Mouse (Mus musculus): Measurements from ENCODE around the gene Prickle1. TPM values are rescaled to one million over a fixed set of nuclear protein-coding genes. Genes with fewer than 3 reads are reported as not detected.

Prickle1 gene
- polyA plus RNA-seq, 1 experiment = 5.9 TPM

GRCm38 (mm10) chr15:93510690-93511336 is 84.9 kb downstream of the Prickle1 start:
- Histone ChIP-seq H3K27ac (ENCODE audit: insufficient read depth, low read depth, low read length) (no peak overlapping the region), H3K4me3 (ENCODE audit: insufficient read depth, low read depth, low read length) (no peak overlapping the region), H3K27me3 (replicated peaks; ENCODE audit: control insufficient read depth, insufficient read depth, low read length) (no peaks in the 10 kb centered on the region), H3K4me1 (ENCODE audit: control insufficient read depth, insufficient read depth, low read length) (peaks cover 8% of the 10 kb centered on the region; the same call in 1 of the 2 replicates), H3K36me3 (ENCODE audit: control insufficient read depth, insufficient read depth, low read length) (no peaks in the 10 kb centered on the region; the same call in 1 of the 2 replicates)
- DNase-seq = no peak
- TF ChIP-seq POLR2A (IDR thresholded peaks at IDR 0.05; ENCODE audit: low read depth, low read length) (no peak), CTCF (conservative IDR thresholded peaks at IDR 0.05; ENCODE audit: insufficient read depth, insufficient read length, low read depth, low read length) (no peak)
- 65% methylated on average over 12 of the region's 12 CpGs for WGBS

GRCm38 (mm10) chr15:93504808-93505207 is 90.9 kb downstream of the Prickle1 start:
- WGBS = 93% methylated on average over 17 of the region's 17 CpGs
- H3K4me1 ChIP-seq (ENCODE audit: control insufficient read depth, insufficient read depth, low read length) = no peaks in the 10 kb centered on the region
- no peaks in the 10 kb centered on the region; the same call in none of the 2 replicates for H3K36me3 ChIP-seq (ENCODE audit: control insufficient read depth, insufficient read depth, low read length)
- no peak overlapping the region for H3K4me3 ChIP-seq (ENCODE audit: insufficient read depth, low read depth, low read length)
- DNase-seq = no peak
- no peak for TF ChIP-seq CTCF (conservative IDR thresholded peaks at IDR 0.05; ENCODE audit: insufficient read depth, insufficient read length, low read depth, low read length)
- no peaks in the 10 kb centered on the region for H3K27me3 ChIP-seq (replicated peaks; ENCODE audit: control insufficient read depth, insufficient read depth, low read length)
- H3K27ac ChIP-seq (ENCODE audit: insufficient read depth, low read depth, low read length) = no peak overlapping the region

- TF ChIP-seq POLR2A (IDR thresholded peaks at IDR 0.05; ENCODE audit: low read depth, low read length) (no peak), CTCF (conservative IDR thresholded peaks at IDR 0.05; ENCODE audit: insufficient read depth, insufficient read length, low read depth, low read length) (no peak)
- no peak overlapping the region for H3K4me3 ChIP-seq (ENCODE audit: insufficient read depth, low read depth, low read length)
- no peak for DNase-seq
- H3K36me3 ChIP-seq (ENCODE audit: control insufficient read depth, insufficient read depth, low read length) = no peaks in the 10 kb centered on the region; the same call in none of the 2 replicates
- no peak overlapping the region for H3K27ac ChIP-seq (ENCODE audit: insufficient read depth, low read depth, low read length)
- no peaks in the 10 kb centered on the region for H3K4me1 ChIP-seq (ENCODE audit: control insufficient read depth, insufficient read depth, low read length)
- no peaks in the 10 kb centered on the region for H3K27me3 ChIP-seq (replicated peaks; ENCODE audit: control insufficient read depth, insufficient read depth, low read length)
- 95% methylated on average over 35 of the region's 35 CpGs for WGBS
Observed at GRCm38 (mm10) chr15:93503201-93503745, 92.4 kb downstream of the Prickle1 start.

- Histone ChIP-seq H3K27me3 (replicated peaks; ENCODE audit: control insufficient read depth, insufficient read depth, low read length) (no peaks in the 10 kb centered on the region), H3K4me1 (ENCODE audit: control insufficient read depth, insufficient read depth, low read length) (no peaks in the 10 kb centered on the region), H3K4me3 (ENCODE audit: insufficient read depth, low read depth, low read length) (no peak overlapping the region), H3K27ac (ENCODE audit: insufficient read depth, low read depth, low read length) (no peak overlapping the region), H3K36me3 (ENCODE audit: control insufficient read depth, insufficient read depth, low read length) (no peaks in the 10 kb centered on the region; the same call in none of the 2 replicates)
- DNase-seq = no peak
- 96% methylated on average over 9 of the region's 9 CpGs for WGBS
- TF ChIP-seq CTCF (conservative IDR thresholded peaks at IDR 0.05; ENCODE audit: insufficient read depth, insufficient read length, low read depth, low read length) = 0 out of 2 replicates have a peak, but pooled peaks have one; percentile 1
- no peak for TF ChIP-seq POLR2A (IDR thresholded peaks at IDR 0.05; ENCODE audit: low read depth, low read length)
Observed at GRCm38 (mm10) chr15:93502703-93503102, 93.0 kb downstream of the Prickle1 start.

- H3K4me1 ChIP-seq (ENCODE audit: control insufficient read depth, insufficient read depth, low read length) = no peaks in the 10 kb centered on the region
- no peaks in the 10 kb centered on the region; the same call in none of the 2 replicates for H3K36me3 ChIP-seq (ENCODE audit: control insufficient read depth, insufficient read depth, low read length)
- 78% methylated on average over 9 of the region's 9 CpGs for WGBS
- DNase-seq = no peak
- TF ChIP-seq POLR2A (IDR thresholded peaks at IDR 0.05; ENCODE audit: low read depth, low read length) (no peak), CTCF (conservative IDR thresholded peaks at IDR 0.05; ENCODE audit: insufficient read depth, insufficient read length, low read depth, low read length) (no peak)
- H3K4me3 ChIP-seq (ENCODE audit: insufficient read depth, low read depth, low read length) = no peak overlapping the region
- no peak overlapping the region for H3K27ac ChIP-seq (ENCODE audit: insufficient read depth, low read depth, low read length)
- H3K27me3 ChIP-seq (replicated peaks; ENCODE audit: control insufficient read depth, insufficient read depth, low read length) = no peaks in the 10 kb centered on the region
Observed at GRCm38 (mm10) chr15:93499866-93500265, 95.8 kb downstream of the Prickle1 start.

- no peak for DNase-seq
- H3K27me3 ChIP-seq (replicated peaks; ENCODE audit: control insufficient read depth, insufficient read depth, low read length) = no peaks in the 10 kb centered on the region
- no peak overlapping the region for H3K27ac ChIP-seq (ENCODE audit: insufficient read depth, low read depth, low read length)
- TF ChIP-seq POLR2A (IDR thresholded peaks at IDR 0.05; ENCODE audit: low read depth, low read length) (no peak), CTCF (conservative IDR thresholded peaks at IDR 0.05; ENCODE audit: insufficient read depth, insufficient read length, low read depth, low read length) (no peak)
- no peak overlapping the region for H3K4me3 ChIP-seq (ENCODE audit: insufficient read depth, low read depth, low read length)
- H3K4me1 ChIP-seq (ENCODE audit: control insufficient read depth, insufficient read depth, low read length) = no peaks in the 10 kb centered on the region
- no peaks in the 10 kb centered on the region; the same call in 1 of the 2 replicates for H3K36me3 ChIP-seq (ENCODE audit: control insufficient read depth, insufficient read depth, low read length)
- 68% methylated on average over 7 of the region's 7 CpGs for WGBS
Observed at GRCm38 (mm10) chr15:93494700-93495099, 101.0 kb downstream of the Prickle1 start.

GRCm38 (mm10) chr15:93489597-93489996 is 106.1 kb downstream of the Prickle1 start:
- H3K27me3 ChIP-seq (replicated peaks; ENCODE audit: control insufficient read depth, insufficient read depth, low read length) = no peaks in the 10 kb centered on the region
- no peaks in the 10 kb centered on the region for H3K4me1 ChIP-seq (ENCODE audit: control insufficient read depth, insufficient read depth, low read length)
- H3K36me3 ChIP-seq (ENCODE audit: control insufficient read depth, insufficient read depth, low read length) = no peaks in the 10 kb centered on the region; the same call in 1 of the 2 replicates
- no peak for DNase-seq
- H3K4me3 ChIP-seq (ENCODE audit: insufficient read depth, low read depth, low read length) = no peak overlapping the region
- no peak overlapping the region for H3K27ac ChIP-seq (ENCODE audit: insufficient read depth, low read depth, low read length)
- WGBS = 92% methylated on average over 4 of the region's 4 CpGs
- TF ChIP-seq CTCF (conservative IDR thresholded peaks at IDR 0.05; ENCODE audit: insufficient read depth, insufficient read length, low read depth, low read length) (no peak), POLR2A (IDR thresholded peaks at IDR 0.05; ENCODE audit: low read depth, low read length) (no peak)
